Mouse (Mus musculus) urinary bladder, postnatal 4 days (tissue): ENCODE results near the gene Kcnma1.

Source experiments
- DNase-seq, 2 experiments: peaks; one replicate each; pipeline ENCODE4 v3.0.0; 2021 to 2022; ENCODE audit warnings: low spot score in 2 of 2

Kcnma1 gene

GRCm38 (mm10) chr14:23782845-23783609, 231.3 kb downstream of the Kcnma1 start:
- DNase-seq, result no peak

- DNase-seq, result no peak
These were observed 239.7 kb downstream of the Kcnma1 start for GRCm38 (mm10) chr14:23774542-23774941.

- no peak for DNase-seq
These were observed 241.6 kb downstream of the Kcnma1 start for GRCm38 (mm10) chr14:23772685-23773084.

GRCm38 (mm10) chr14:23771794-23772193, 242.5 kb downstream of the Kcnma1 start:
- DNase-seq, result no peak

- DNase-seq, result no peak
These were observed 251.8 kb downstream of the Kcnma1 start for GRCm38 (mm10) chr14:23762471-23762870.

GRCm38 (mm10) chr14:23759626-23760025, 254.7 kb downstream of the Kcnma1 start:
- no peak for DNase-seq

GRCm38 (mm10) chr14:23758421-23758820, 255.9 kb downstream of the Kcnma1 start:
- no peak for DNase-seq

- no peak for DNase-seq
These were observed 266.3 kb downstream of the Kcnma1 start for GRCm38 (mm10) chr14:23748011-23748410.

GRCm38 (mm10) chr14:23746976-23747375, 267.3 kb downstream of the Kcnma1 start:
- DNase-seq, result no peak

- no peak for DNase-seq
These were observed 272.8 kb downstream of the Kcnma1 start for GRCm38 (mm10) chr14:23741531-23741930.

GRCm38 (mm10) chr14:23734200-23734599, 280.1 kb downstream of the Kcnma1 start:
- no peak for DNase-seq

- no peak for DNase-seq
These were observed 284.9 kb downstream of the Kcnma1 start for GRCm38 (mm10) chr14:23729377-23729776.

GRCm38 (mm10) chr14:23723701-23724430, 290.4 kb downstream of the Kcnma1 start:
- DNase-seq, result no peak

GRCm38 (mm10) chr14:23719246-23719645, 295.0 kb downstream of the Kcnma1 start:
- DNase-seq, result no peak

- no peak for DNase-seq
These were observed 295.6 kb downstream of the Kcnma1 start for GRCm38 (mm10) chr14:23718667-23719066.

GRCm38 (mm10) chr14:23714396-23715131, 299.7 kb downstream of the Kcnma1 start:
- no peak for DNase-seq

- DNase-seq, result no peak
These were observed 301.4 kb downstream of the Kcnma1 start for GRCm38 (mm10) chr14:23712891-23713290.

- DNase-seq, result no peak
These were observed 303.3 kb downstream of the Kcnma1 start for GRCm38 (mm10) chr14:23710954-23711353.

- DNase-seq, result peak in 1 of 2 experiments; percentile 18
These were observed 307.5 kb downstream of the Kcnma1 start for GRCm38 (mm10) chr14:23706837-23707236.

- no peak for DNase-seq
These were observed 308.6 kb downstream of the Kcnma1 start for GRCm38 (mm10) chr14:23705647-23706046.

GRCm38 (mm10) chr14:23704303-23704702, 310.0 kb downstream of the Kcnma1 start:
- no peak for DNase-seq

GRCm38 (mm10) chr14:23696341-23696740, 317.9 kb downstream of the Kcnma1 start:
- no peak for DNase-seq
